In genomic region chr4:126748381-126748780, GRCm38 (mm10) we compare ENCODE assay signal across 20 mouse cellular contexts. TPM values are rescaled to one million over a fixed set of nuclear protein-coding genes. Genes with fewer than 3 reads are reported as not detected.
DNase-seq lines count a peak whose midpoint lies in the region; ATAC-seq and TF ChIP-seq lines count a peak whose summit lies in the region.
"Had no signal": no experiment of that assay in that cellular context is flagged by ENCODE, and none has a peak within 500 bp of the region (broad histone marks: within the 10 kb centered on the region; RNA-seq: fewer than 3 reads in every experiment).

No protein-coding gene starts in this region.

- H3K27ac ChIP-seq in gastrocnemius, adult 2 months, result no peak overlapping the region
- H3K27ac ChIP-seq in midbrain, embryonic 13.5 days, result no peak overlapping the region
- no peak overlapping the region for H3K27ac ChIP-seq in midbrain, embryonic 11.5 days (ENCODE audit: low read depth, low read length)
- no peak overlapping the region for H3K27ac ChIP-seq in neural tube, embryonic 13.5 days (replicated peaks)
- H3K27ac ChIP-seq: embryonic facial prominence, embryonic 12.5 days; hindbrain, embryonic 12.5 days; liver, embryonic 12.5 days; midbrain, embryonic 12.5 days had no signal

- no peaks in the 10 kb centered on the region for H3K9me3 ChIP-seq in midbrain, embryonic 13.5 days
- H3K9me3 ChIP-seq in midbrain, embryonic 11.5 days (ENCODE audit: control insufficient read depth, low read length), result no peaks in the 10 kb centered on the region
- no peaks in the 10 kb centered on the region for H3K9me3 ChIP-seq in neural tube, embryonic 13.5 days
- H3K9me3 ChIP-seq: embryonic facial prominence, embryonic 12.5 days; hindbrain, embryonic 12.5 days; liver, embryonic 12.5 days; midbrain, embryonic 12.5 days had no signal

- WGBS in midbrain, embryonic 13.5 days, result 93% methylated on average over 8 of the region's 8 CpGs
- WGBS in midbrain, embryonic 11.5 days, result 93% methylated on average over 8 of the region's 8 CpGs
- 91% methylated on average over 8 of the region's 8 CpGs for WGBS in neural tube, embryonic 13.5 days

- peak; percentile 37 for DNase-seq in gastrocnemius, adult 2 months
- DNase-seq in gastrocnemius, postnatal 10 days, result no peak
- no peak for DNase-seq in midbrain, embryonic 11.5 days (ENCODE audit: low spot score, missing footprints)
- peak; percentile 46 to 61 for DNase-seq in cerebellum, postnatal 25 days
- DNase-seq in heart, adult 18-20 months, result no peak
- DNase-seq: adrenal gland, postnatal 14 days; forebrain, postnatal 0 days; gastrocnemius, postnatal 25 days; right cerebral cortex, adult 18-20 months had no signal

- H3K4me2 ChIP-seq in midbrain, embryonic 13.5 days (replicated peaks), result no peak overlapping the region
- H3K4me2 ChIP-seq in midbrain, embryonic 11.5 days, result no peak overlapping the region
- no peak overlapping the region for H3K4me2 ChIP-seq in neural tube, embryonic 13.5 days
- H3K4me2 ChIP-seq: embryonic facial prominence, embryonic 12.5 days; hindbrain, embryonic 12.5 days; liver, embryonic 12.5 days; midbrain, embryonic 12.5 days had no signal

- H3K4me3 ChIP-seq in gastrocnemius, adult 2 months, result no peak overlapping the region
- H3K4me3 ChIP-seq in midbrain, embryonic 13.5 days (replicated peaks), result no peak overlapping the region
- H3K4me3 ChIP-seq in midbrain, embryonic 11.5 days (ENCODE audit: low read depth, low read length), result no peak overlapping the region
- H3K4me3 ChIP-seq in neural tube, embryonic 13.5 days, result no peak overlapping the region
- H3K4me3 ChIP-seq: embryonic facial prominence, embryonic 12.5 days; hindbrain, embryonic 12.5 days; liver, embryonic 12.5 days; midbrain, embryonic 12.5 days had no signal

- H3K9ac ChIP-seq in midbrain, embryonic 13.5 days (replicated peaks), result peak overlapping the region; percentile 48; the same call in 1 of the 2 replicates
- no peak overlapping the region for H3K9ac ChIP-seq in midbrain, embryonic 11.5 days (ENCODE audit: low read length)
- H3K9ac ChIP-seq in neural tube, embryonic 13.5 days, result peak overlapping the region; percentile 47; the same call in 1 of the 2 replicates
- H3K9ac ChIP-seq: embryonic facial prominence, embryonic 12.5 days; forebrain, postnatal 0 days; hindbrain, embryonic 12.5 days; liver, embryonic 12.5 days; midbrain, embryonic 12.5 days had no signal

- no peak for TF ChIP-seq CTCF in gastrocnemius, adult 2 months (IDR thresholded peaks at IDR 0.05)

- no peak for ATAC-seq in midbrain, embryonic 13.5 days
- ATAC-seq in midbrain, embryonic 11.5 days (ENCODE audit: low FRiP score), result no peak
- ATAC-seq in neural tube, embryonic 13.5 days (ENCODE audit: low read depth), result no peak
- ATAC-seq: forebrain, postnatal 0 days; liver, embryonic 12.5 days had no signal

- peaks cover 60% of the 10 kb centered on the region for H3K4me1 ChIP-seq in midbrain, embryonic 13.5 days (replicated peaks)
- H3K4me1 ChIP-seq in midbrain, embryonic 11.5 days (ENCODE audit: control insufficient read depth, insufficient read depth, low read length), result peaks cover 18% of the 10 kb centered on the region
- peaks cover 45% of the 10 kb centered on the region for H3K4me1 ChIP-seq in neural tube, embryonic 13.5 days (replicated peaks)

- peaks cover 70% of the 10 kb centered on the region for H3K36me3 ChIP-seq in midbrain, embryonic 13.5 days
- H3K36me3 ChIP-seq in midbrain, embryonic 11.5 days (ENCODE audit: control insufficient read depth, insufficient read depth, low read length), result peaks cover 9% of the 10 kb centered on the region; the same call in 1 of the 2 replicates
- peaks cover 66% of the 10 kb centered on the region for H3K36me3 ChIP-seq in neural tube, embryonic 13.5 days

- H3K27me3 ChIP-seq in midbrain, embryonic 13.5 days, result peaks cover 20% of the 10 kb centered on the region
- H3K27me3 ChIP-seq in midbrain, embryonic 11.5 days (ENCODE audit: control insufficient read depth, insufficient read depth, low read length), result peaks cover 8% of the 10 kb centered on the region
- peaks cover 4% of the 10 kb centered on the region; the same call in 1 of the 2 replicates for H3K27me3 ChIP-seq in neural tube, embryonic 13.5 days
- H3K27me3 ChIP-seq: embryonic facial prominence, embryonic 12.5 days; liver, embryonic 12.5 days had no signal

- intact Hi-C loops in gastrocnemius, adult 2 months (cut with DNase I), result no loop called here

RNA-seq across cellular contexts. Expression of gene Ncdn, which starts 4.9 kb away (rescaled TPM):
- total RNA-seq in gastrocnemius, adult 2 months (2021), result 10 to 100 TPM; 11.0 to 11.7 TPM
- total RNA-seq in gastrocnemius, postnatal 10 days (2021), result 10 to 100 TPM; 12.0 to 13.3 TPM
- 67.8 and 71.3 TPM in 2 replicates for polyA plus RNA-seq in midbrain, embryonic 13.5 days (2015; fragmentation: Nextera tagmentation; extraction: Ambion mirVana)
- polyA plus RNA-seq in midbrain, embryonic 11.5 days (2014; fragmentation: Nextera tagmentation; extraction: Ambion mirVana), result 22.0 and 23.3 TPM in 2 replicates
- 85.3 and 86.7 TPM in 2 replicates for polyA plus RNA-seq in neural tube, embryonic 13.5 days (2015; fragmentation: Nextera tagmentation; extraction: Ambion mirVana)
- total RNA-seq in heart, adult 18-20 months (2021), result 10 to 100 TPM; 15.8 to 17.1 TPM

RNA-seq across cellular contexts. Expression of gene AU040320, which starts 5.0 kb away (rescaled TPM):
- total RNA-seq in gastrocnemius, adult 2 months (2021), result 10 to 100 TPM; 27.8 to 29.3 TPM
- total RNA-seq in gastrocnemius, postnatal 10 days (2021), result 10 to 100 TPM; 22.2 to 24.2 TPM
- 37.0 and 38.7 TPM in 2 replicates for polyA plus RNA-seq in midbrain, embryonic 13.5 days (2015; fragmentation: Nextera tagmentation; extraction: Ambion mirVana)
- polyA plus RNA-seq in midbrain, embryonic 11.5 days (2014; fragmentation: Nextera tagmentation; extraction: Ambion mirVana), result 23.8 and 26.2 TPM in 2 replicates
- polyA plus RNA-seq in neural tube, embryonic 13.5 days (2015; fragmentation: Nextera tagmentation; extraction: Ambion mirVana), result 38.3 and 41.3 TPM in 2 replicates
- total RNA-seq in heart, adult 18-20 months (2021), result 10 to 100 TPM; 30.9 to 32.1 TPM

RNA-seq across cellular contexts. Expression of gene Tfap2e, which starts 12.3 kb away (rescaled TPM):
- not detected for total RNA-seq in gastrocnemius, adult 2 months (2021)
- not detected for total RNA-seq in gastrocnemius, postnatal 10 days (2021)
- 0.82 and 1.7 TPM in 2 replicates for polyA plus RNA-seq in midbrain, embryonic 13.5 days (2015; fragmentation: Nextera tagmentation; extraction: Ambion mirVana)
- polyA plus RNA-seq in midbrain, embryonic 11.5 days (2014; fragmentation: Nextera tagmentation; extraction: Ambion mirVana), result 1.5 and 1.6 TPM in 2 replicates
- 0.18 TPM in 1 of 2 replicates, not detected in the other for polyA plus RNA-seq in neural tube, embryonic 13.5 days (2015; fragmentation: Nextera tagmentation; extraction: Ambion mirVana)
- total RNA-seq in heart, adult 18-20 months (2021), result not detected
- total RNA-seq: adrenal gland, postnatal 14 days; gastrocnemius, postnatal 25 days; layer of hippocampus, adult 18-20 months; MEL; neutrophil, adult 5-6 weeks had no signal
- polyA plus RNA-seq: embryonic facial prominence, embryonic 12.5 days; heart, embryonic 16.5 days; kidney, embryonic 14.5 days; liver, embryonic 12.5 days had no signal

Comparison
In these comparisons a context has a peak if more than half of its experiments do, and no peak if none do; other contexts are left out.
1. DNase-seq: peak in gastrocnemius, adult 2 months (single experiment) and cerebellum, postnatal 25 days (2 of 2); none in gastrocnemius, postnatal 10 days (single experiment), midbrain, embryonic 11.5 days (single experiment) and heart, adult 18-20 months (0 of 2).